Mouse (Mus musculus) liver, adult 2 months (tissue): Measurements from ENCODE around the gene Gm9758. TPM values are rescaled to one million over a fixed set of nuclear protein-coding genes. Genes with fewer than 3 reads are reported as not detected.
"Not testable (repeated sequence)": the region's sequence is repeated elsewhere in the genome, so short reads cannot be mapped to it uniquely, and the experiment has no call there.

Source experiments
- DNase-seq: peaks from one replicate; pipeline ENCODE4 v3.0.0-alpha.2; 2011; ENCODE audit warnings: low read depth, low spot score; ENCODE audit errors: extremely low read depth
- H3K27ac ChIP-seq: fragments of 200-500 bp; replicated peaks from 2 replicates; pipeline ENCODE4 v1.5.1; 2012; ENCODE audit warnings: low read depth, mild to moderate bottlenecking, control low read depth, inconsistent platforms, low read length; ENCODE audit not compliant: insufficient read depth
- H3K27me3 ChIP-seq: fragments of 200-500 bp; 2 replicates; pipeline ENCODE4 v1.6.1; 2012; ENCODE audit warnings: mild to moderate bottlenecking, moderate library complexity, low read length, inconsistent platforms; ENCODE audit not compliant: control insufficient read depth, insufficient read depth
- H3K36me3 ChIP-seq: fragments of 200-500 bp; 2 replicates; pipeline ENCODE4 v1.6.1; 2012; ENCODE audit warnings: low read length, inconsistent platforms; ENCODE audit not compliant: control insufficient read depth, insufficient read depth
- H3K4me1 ChIP-seq: fragments of 200-500 bp; 2 replicates; pipeline ENCODE4 v1.6.1; 2011; ENCODE audit warnings: low read length; ENCODE audit not compliant: control insufficient read depth, insufficient read depth
- H3K4me3 ChIP-seq: fragments of 200-500 bp; 2 replicates; pipeline ENCODE4 v1.5.1; 2011; ENCODE audit warnings: low read depth, mild to moderate bottlenecking, control low read depth, low read length, moderate library complexity; ENCODE audit not compliant: insufficient read depth
- H3K79me2 ChIP-seq: fragments of 200-500 bp; 2 replicates; pipeline ENCODE4 v1.6.1; 2012; ENCODE audit warnings: inconsistent platforms, mild to moderate bottlenecking, low read length, moderate library complexity; ENCODE audit not compliant: control insufficient read depth, insufficient read depth
- H3K9ac ChIP-seq: fragments of 200-500 bp; 2 replicates; pipeline ENCODE4 v1.6.1; 2012; ENCODE audit warnings: low read depth, mild to moderate bottlenecking, control low read depth, inconsistent platforms, low read length
- CTCF ChIP-seq: fragments of 200-500 bp; IDR thresholded peaks from 2 replicates; pipeline ENCODE4 v1.5.1; 2011; ENCODE audit warnings: low read depth, low read length, control low read depth
- POLR2A ChIP-seq: fragments of 200-500 bp; IDR thresholded peaks from 2 replicates; pipeline ENCODE4 v1.6.1; 2011; ENCODE audit warnings: low read length, control low read depth; ENCODE audit not compliant: insufficient read depth; ENCODE audit errors: extremely low read depth
- WGBS: fragments of 180-500 bp; shearing (Covaris S2); methylation state at CpG from one replicate; pipeline ENCODE4 v1.1.7; 2018; 5-methylcytosine and 5-hydroxymethylcytosine counted together
- polyA plus RNA-seq: library from polyadenylated mRNA; depleted of rRNA; stranded (reverse); fragments of >200 nt; gene quantifications from 2 replicates; pipeline ENCODE4 v1.2.3, GENCODE M21; 2012
- total RNA-seq: library from RNA; depleted of rRNA; stranded (reverse); fragments of >200 nt; gene quantifications from 2 replicates; pipeline ENCODE4 v1.2.3, GENCODE M21; 2014

The Gm9758 gene
- total and polyA plus RNA-seq, 2 experiments: not detected

DNA sequence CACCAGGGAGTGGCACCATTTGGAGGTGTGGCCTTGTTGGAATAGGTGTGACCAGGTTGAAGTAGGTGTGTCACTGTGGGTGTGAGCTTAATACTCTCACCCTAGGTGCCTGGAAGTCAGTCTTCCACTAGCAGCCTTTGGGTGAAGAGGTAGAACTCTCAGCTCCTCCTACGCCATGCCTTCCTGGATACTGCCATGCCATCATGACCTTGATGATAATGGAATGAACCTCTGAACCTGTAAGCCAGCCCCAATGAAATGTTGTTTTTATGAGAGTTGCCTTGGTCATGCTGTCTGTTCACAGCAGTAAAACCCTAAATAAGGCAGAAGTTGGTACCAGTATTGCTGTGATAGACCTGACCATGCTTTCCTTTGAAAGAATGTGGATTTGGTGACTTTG, 26.3 kb upstream of the Gm9758 start:
- not testable (repeated sequence) for H3K4me1 ChIP-seq, H3K36me3 ChIP-seq, DNase-seq, H3K27ac ChIP-seq, H3K4me3 ChIP-seq, H3K27me3 ChIP-seq, H3K79me2 ChIP-seq, H3K9ac ChIP-seq
- WGBS: 81% methylated on average over 1 of the region's 1 CpGs

DNA sequence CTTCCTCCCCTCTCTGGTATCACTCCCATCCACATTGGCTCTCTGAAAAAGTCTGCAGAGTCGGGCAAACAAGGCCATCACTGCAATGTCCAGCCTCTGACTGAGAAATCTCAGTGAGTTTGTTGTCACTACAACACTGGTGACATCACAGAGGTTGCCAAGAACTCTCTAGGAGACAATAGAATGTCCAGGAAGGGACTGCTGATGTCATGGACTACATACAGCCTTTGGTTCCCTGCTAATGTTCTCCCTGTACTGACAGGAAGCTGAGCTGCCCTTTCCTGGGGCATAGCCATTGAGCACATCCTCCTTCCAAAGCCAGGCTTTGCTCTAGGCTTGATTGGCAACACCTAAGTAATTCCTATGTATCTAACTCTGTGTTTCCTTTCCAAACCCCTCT, 23.6 kb upstream of the Gm9758 start, which contains the start of gene Speer4e:
TSS of gene Speer4e (minus strand) at position 101 of the 400 bp plus-strand sequence.
- H3K79me2 ChIP-seq, H3K4me1 ChIP-seq, H3K27me3 ChIP-seq, DNase-seq, H3K4me3 ChIP-seq, H3K27ac ChIP-seq, H3K36me3 ChIP-seq, H3K9ac ChIP-seq: not testable (repeated sequence)
- 27% methylated on average over 1 of the region's 1 CpGs for WGBS

DNA sequence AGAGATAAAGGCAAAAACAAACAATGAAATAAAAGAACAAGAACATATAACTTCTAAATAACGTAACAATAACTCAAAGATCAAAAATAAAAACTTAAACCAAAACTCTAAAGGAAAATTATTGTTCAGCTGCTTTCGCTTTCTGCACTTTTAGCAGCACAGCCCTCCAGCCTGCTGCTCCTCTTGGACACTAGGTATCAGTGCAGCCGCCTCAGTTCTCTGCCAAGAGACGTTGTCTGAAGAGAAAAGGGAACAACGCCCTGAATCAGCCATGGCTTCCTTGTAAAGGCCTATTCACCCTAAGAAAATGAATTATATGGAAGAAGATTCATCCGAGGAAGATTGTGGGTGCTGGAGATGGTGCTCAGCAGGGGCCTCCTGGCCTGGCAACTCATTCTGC, 19.0 kb upstream of the Gm9758 start:
- WGBS: 59% methylated on average over 5 of the region's 6 CpGs
- not testable (repeated sequence) for H3K4me3 ChIP-seq, H3K4me1 ChIP-seq, DNase-seq, H3K27ac ChIP-seq, H3K79me2 ChIP-seq, H3K36me3 ChIP-seq, H3K9ac ChIP-seq, H3K27me3 ChIP-seq

DNA sequence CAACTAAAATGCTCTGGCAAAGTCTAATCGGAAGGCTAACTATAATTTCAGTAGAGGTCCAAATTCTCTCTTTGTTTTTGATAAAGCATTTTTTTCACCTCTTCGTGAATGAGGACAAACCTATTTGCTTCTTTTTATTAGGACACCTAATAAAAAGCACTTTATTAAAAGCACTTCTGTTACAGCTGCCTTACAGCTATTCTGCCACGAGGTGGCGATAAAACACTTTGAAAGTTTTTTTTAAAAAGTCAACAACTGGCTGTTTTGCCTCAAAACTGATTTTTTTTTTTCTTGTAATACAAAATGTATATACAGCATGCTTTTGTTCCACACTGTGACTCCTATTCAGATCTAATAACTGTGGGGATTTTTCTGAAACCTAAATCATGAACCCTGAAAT, 12.3 kb upstream of the Gm9758 start:
- H3K4me3 ChIP-seq, H3K79me2 ChIP-seq, H3K4me1 ChIP-seq, H3K27ac ChIP-seq, H3K27me3 ChIP-seq, H3K9ac ChIP-seq, H3K36me3 ChIP-seq: not testable (repeated sequence)
- peak; percentile 4 for DNase-seq
- WGBS: 26% methylated on average over 4 of the region's 4 CpGs

DNA sequence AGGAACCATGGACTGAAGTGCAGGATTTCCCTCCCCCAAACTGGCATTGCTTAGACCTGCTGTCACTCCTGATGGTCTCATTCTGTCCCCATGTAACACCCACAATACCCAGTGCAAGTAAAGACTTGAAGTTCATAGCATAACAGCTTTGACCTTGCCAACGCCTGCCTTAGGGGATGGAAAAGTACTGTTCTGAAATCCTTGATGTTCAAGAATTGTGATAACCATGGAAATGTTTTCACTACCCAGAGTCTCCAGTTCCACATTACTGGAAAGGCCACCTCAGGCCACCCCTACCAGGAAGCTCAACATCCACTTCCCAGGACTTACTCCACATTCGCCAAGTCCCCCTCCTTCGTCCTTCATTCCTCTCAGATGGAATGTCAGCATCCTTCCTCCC, 338 bp downstream of the Gm9758 start:
- H3K4me3 ChIP-seq, DNase-seq, H3K27ac ChIP-seq, H3K4me1 ChIP-seq, H3K9ac ChIP-seq, H3K36me3 ChIP-seq, H3K27me3 ChIP-seq, H3K79me2 ChIP-seq: not testable (repeated sequence)
- 63% methylated on average over 2 of the region's 3 CpGs for WGBS

DNA sequence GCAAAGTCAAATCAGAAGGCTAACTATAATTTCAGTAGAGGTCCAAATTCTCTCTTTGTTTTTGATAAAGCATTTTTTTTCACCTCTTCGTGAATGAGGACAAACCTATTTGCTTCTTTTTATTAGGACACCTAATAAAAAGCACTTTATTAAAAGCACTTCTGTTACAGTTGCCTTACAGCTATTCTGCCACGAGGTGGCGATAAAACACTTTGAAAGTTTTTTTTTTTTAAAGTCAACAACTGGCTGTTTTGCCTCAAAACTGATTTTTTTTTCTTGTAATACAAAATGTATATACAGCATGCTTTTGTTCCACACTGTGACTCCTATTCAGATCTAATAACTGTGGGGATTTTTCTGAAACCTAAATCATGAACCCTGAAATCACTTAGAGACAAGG, 11.2 kb downstream of the Gm9758 start:
- 14% methylated on average over 3 of the region's 3 CpGs for WGBS
- not testable (repeated sequence) for H3K36me3 ChIP-seq, H3K4me1 ChIP-seq, H3K79me2 ChIP-seq, H3K4me3 ChIP-seq, H3K27ac ChIP-seq, H3K27me3 ChIP-seq, DNase-seq, H3K9ac ChIP-seq

DNA sequence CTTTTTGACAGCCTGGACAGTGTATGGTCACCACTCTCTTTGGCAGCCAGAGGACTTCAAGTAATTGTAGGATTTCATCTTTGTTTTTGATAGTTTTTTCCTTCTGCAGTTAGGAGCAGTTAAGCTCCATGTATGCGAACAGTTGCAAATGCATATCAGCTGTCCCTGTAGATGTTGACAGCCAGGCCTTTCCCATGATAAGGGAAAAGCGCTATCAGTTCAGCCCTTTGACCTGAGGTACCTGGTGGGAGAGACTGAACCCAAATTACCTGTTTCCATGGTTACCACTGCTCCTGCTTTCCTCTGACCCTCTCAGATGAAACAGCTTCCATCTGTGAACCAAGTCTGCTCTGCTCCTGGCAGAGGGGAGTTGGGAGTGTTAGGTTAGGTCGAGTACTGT, 22.5 kb downstream of the Gm9758 start:
- WGBS: 23% methylated on average over 3 of the region's 3 CpGs
- Histone ChIP-seq H3K27me3 (no peaks in the 10 kb centered on the region), H3K4me1 (no peaks in the 10 kb centered on the region), H3K4me3 (no peak overlapping the region), H3K79me2 (no peaks in the 10 kb centered on the region), H3K36me3 (no peaks in the 10 kb centered on the region), H3K27ac (no peak overlapping the region), H3K9ac (no peak overlapping the region)
- TF ChIP-seq POLR2A (no peak), CTCF (no peak)
- DNase-seq: no peak

DNA sequence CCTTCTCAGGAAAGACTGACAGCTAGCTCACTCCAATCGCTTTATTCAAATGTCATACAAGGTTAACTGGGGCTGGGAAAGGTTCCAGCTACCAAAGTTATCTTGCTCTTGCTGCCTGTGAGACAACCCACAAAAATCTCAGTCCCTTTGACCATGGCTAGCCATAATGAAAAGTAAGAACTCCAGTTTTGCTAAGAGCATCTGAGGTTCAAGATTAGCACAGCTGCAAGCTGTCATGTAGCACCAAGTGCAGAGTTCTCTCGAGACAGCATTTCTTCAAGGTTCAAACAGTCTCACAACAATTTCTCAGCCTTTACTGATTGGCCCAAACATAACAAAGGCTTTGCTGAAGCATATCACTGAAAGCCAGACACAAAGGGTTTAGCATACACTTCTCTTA, 29.4 kb downstream of the Gm9758 start:
- not testable (repeated sequence) for H3K79me2 ChIP-seq, H3K4me1 ChIP-seq, H3K9ac ChIP-seq, H3K27me3 ChIP-seq, H3K36me3 ChIP-seq, H3K4me3 ChIP-seq, DNase-seq, H3K27ac ChIP-seq
- WGBS: 49% methylated on average over 2 of the region's 2 CpGs
